27 mouse cellular contexts compared by ENCODE assay signal in genomic region chr15:98837006-98837742, GRCm38 (mm10). TPM values are rescaled to one million over a fixed set of nuclear protein-coding genes. Genes with fewer than 3 reads are reported as not detected.
DNase-seq lines count a peak whose midpoint lies in the region; ATAC-seq and TF ChIP-seq lines count a peak whose summit lies in the region.
"Had no signal": no experiment of that assay in that cellular context is flagged by ENCODE, and none has a peak within 500 bp of the region (broad histone marks: within the 10 kb centered on the region; RNA-seq: fewer than 3 reads in every experiment).

No protein-coding gene starts in this region.

- H3K9ac ChIP-seq in MEL (ENCODE audit: control insufficient read depth, low read depth, low read length, poor library complexity, severe bottlenecking): no peak overlapping the region
- H3K9ac ChIP-seq in liver, embryonic 14.5 days (replicated peaks): peak overlapping the region; percentile 44
- H3K9ac ChIP-seq in intestine, embryonic 16.5 days (ENCODE audit: low read depth, low read length): no peak overlapping the region
- H3K9ac ChIP-seq in hindbrain, postnatal 0 days (replicated peaks; ENCODE audit: low read length): no peak overlapping the region
- H3K9ac ChIP-seq: embryonic facial prominence, embryonic 15.5 days; lung, embryonic 15.5 days; midbrain, embryonic 12.5 days had no signal

- peak overlapping the region; percentile 53 for H3K4me2 ChIP-seq in liver, embryonic 14.5 days (ENCODE audit: low read depth)
- H3K4me2 ChIP-seq in intestine, embryonic 16.5 days (ENCODE audit: low read depth, low read length): no peak overlapping the region
- no peak overlapping the region for H3K4me2 ChIP-seq in hindbrain, postnatal 0 days (ENCODE audit: low read depth, low read length)
- H3K4me2 ChIP-seq: embryonic facial prominence, embryonic 15.5 days; lung, embryonic 15.5 days; midbrain, embryonic 12.5 days had no signal

- H3K27me3 ChIP-seq in G1E (ENCODE audit: insufficient read depth, low read length): peaks cover 3% of the 10 kb centered on the region; the same call in 1 of the 2 replicates
- no peaks in the 10 kb centered on the region for H3K27me3 ChIP-seq in MEL (ENCODE audit: control insufficient read depth in 1 of 2, insufficient read depth in 2 of 2, low read length in 2 of 2)
- no peaks in the 10 kb centered on the region for H3K27me3 ChIP-seq in erythroblast, embryonic 14.5 days (ENCODE audit: control insufficient read depth)
- no peaks in the 10 kb centered on the region for H3K27me3 ChIP-seq in liver, embryonic 14.5 days (ENCODE audit: control insufficient read depth, insufficient read depth, low read length)
- no peaks in the 10 kb centered on the region for H3K27me3 ChIP-seq in intestine, embryonic 16.5 days (replicated peaks; ENCODE audit: control insufficient read depth, insufficient read depth, low read length)
- H3K27me3 ChIP-seq in hindbrain, postnatal 0 days (ENCODE audit: insufficient read depth, low read length): no peaks in the 10 kb centered on the region
- H3K27me3 ChIP-seq: embryonic facial prominence, embryonic 15.5 days; lung, embryonic 15.5 days; midbrain, embryonic 12.5 days had no signal

- H3K4me1 ChIP-seq in G1E (ENCODE audit: insufficient read depth, low read depth, low read length) (peaks cover 66% of the 10 kb centered on the region), MEL (ENCODE audit: control insufficient read depth in 1 of 2, insufficient read depth in 2 of 2, low read length in 2 of 2) (peaks cover 5 to 6% of the 10 kb centered on the region in 2 experiments; a peak in 2 of 4 replicates)
- peaks cover 82% of the 10 kb centered on the region for H3K4me1 ChIP-seq in erythroblast, embryonic 14.5 days (ENCODE audit: control insufficient read depth)
- peaks cover 31 to 36% of the 10 kb centered on the region in 2 experiments for H3K4me1 ChIP-seq in liver, embryonic 14.5 days (replicated peaks; ENCODE audit: control insufficient read depth in 2 of 2, insufficient read depth in 2 of 2, low read length in 1 of 2)
- H3K4me1 ChIP-seq in intestine, embryonic 16.5 days (ENCODE audit: control insufficient read depth, insufficient read depth, low read length): no peaks in the 10 kb centered on the region
- no peaks in the 10 kb centered on the region for H3K4me1 ChIP-seq in hindbrain, postnatal 0 days (ENCODE audit: insufficient read depth, low read length)
- H3K4me1 ChIP-seq: midbrain, embryonic 12.5 days had no signal

- ATAC-seq in G1E (ENCODE audit: extremely low read depth, insufficient number of reproducible peaks, low FRiP score, poor library complexity, severe bottlenecking): peak; percentile 32; the same call in 1 of the 2 replicates
- ATAC-seq in liver, embryonic 14.5 days (ENCODE audit: insufficient read depth): peak; percentile 89
- no peak for ATAC-seq in intestine, embryonic 16.5 days
- ATAC-seq in hindbrain, postnatal 0 days: no peak

- TF ChIP-seq EP300 in MEL (IDR thresholded peaks at IDR 0.05; ENCODE audit: low read depth in 1 of 2, low read length in 2 of 2): no peak
- TF ChIP-seq EP300 in liver, embryonic 14.5 days (IDR thresholded peaks at IDR 0.05; ENCODE audit: low read depth): peak; percentile 83

- no peak for TF ChIP-seq CTCF in G1E (IDR thresholded peaks at IDR 0.05; ENCODE audit: low read depth, low read length)
- no peak for TF ChIP-seq CTCF in MEL (IDR thresholded peaks at IDR 0.05 in 2 of 3, conservative IDR thresholded peaks at IDR 0.05 in 1 of 3; ENCODE audit: control insufficient read depth in 1 of 3, insufficient read depth in 1 of 3, low read depth in 2 of 3, low read length in 3 of 3, poor library complexity in 1 of 3, severe bottlenecking in 1 of 3)
- TF ChIP-seq CTCF in liver, embryonic 14.5 days (IDR thresholded peaks at IDR 0.05; ENCODE audit: low read depth): no peak
- no peak for TF ChIP-seq CTCF in hindbrain, postnatal 0 days (IDR thresholded peaks at IDR 0.05; ENCODE audit: low read depth)

- H3K4me3 ChIP-seq in G1E (ENCODE audit: low read depth, low read length) (no peak overlapping the region; the same call in 1 of the 2 replicates), MEL (ENCODE audit: control insufficient read depth in 1 of 2, insufficient read depth in 1 of 2, low read depth in 2 of 2, low read length in 2 of 2) (no peak overlapping the region)
- H3K4me3 ChIP-seq in erythroblast, embryonic 14.5 days (replicated peaks): peak overlapping the region; percentile 58
- H3K4me3 ChIP-seq in liver, embryonic 14.5 days (ENCODE audit: insufficient read depth in 1 of 2, low read depth in 2 of 2, low read length in 2 of 2): peak overlapping the region; percentile 10 to 20; a peak in 3 of 4 replicates
- H3K4me3 ChIP-seq in intestine, embryonic 16.5 days (ENCODE audit: low read length): no peak overlapping the region
- H3K4me3 ChIP-seq in hindbrain, postnatal 0 days (ENCODE audit: low read length): no peak overlapping the region
- H3K4me3 ChIP-seq: embryonic facial prominence, embryonic 15.5 days; left cerebral cortex, adult 2 months; lung, embryonic 15.5 days; midbrain, embryonic 12.5 days had no signal

- peaks cover 94% of the 10 kb centered on the region for H3K36me3 ChIP-seq in G1E (replicated peaks)
- peaks cover 9 to 13% of the 10 kb centered on the region in 2 experiments for H3K36me3 ChIP-seq in MEL (ENCODE audit: control insufficient read depth in 1 of 2, insufficient read depth in 2 of 2, low read length in 2 of 2)
- H3K36me3 ChIP-seq in erythroblast, embryonic 14.5 days (ENCODE audit: control insufficient read depth): peaks cover 95% of the 10 kb centered on the region
- peaks cover 73% of the 10 kb centered on the region for H3K36me3 ChIP-seq in liver, embryonic 14.5 days (replicated peaks; ENCODE audit: control insufficient read depth, insufficient read depth, low read depth)
- peaks cover 47% of the 10 kb centered on the region for H3K36me3 ChIP-seq in intestine, embryonic 16.5 days (ENCODE audit: control insufficient read depth, insufficient read depth, low read length)
- H3K36me3 ChIP-seq in hindbrain, postnatal 0 days (ENCODE audit: insufficient read depth, low read length): peaks cover 88% of the 10 kb centered on the region

- no peak for TF ChIP-seq RAD21 in MEL (IDR thresholded peaks at IDR 0.05; ENCODE audit: low read depth, low read length)

- DNase-seq in G1E (ENCODE audit: low spot score) (peak; percentile 61), MEL (ENCODE audit: low read depth, low spot score) (no peak)
- DNase-seq in liver, embryonic 14.5 days (ENCODE audit: low read depth in 3 of 3, low spot score in 3 of 3): peak; percentile 73 to 79 (median 74)
- no peak for DNase-seq in hindbrain, postnatal 0 days (ENCODE audit: low spot score)
- no peak for DNase-seq in cerebellum, postnatal 10 days
- DNase-seq in ovary, postnatal 10 days (ENCODE audit: low spot score): no peak
- DNase-seq: adrenal gland, postnatal 14 days; cerebellum, adult 18-20 months; gastrocnemius, postnatal 36 days; kidney, adult 18-20 months; kidney, postnatal 10 days; lung, postnatal 36 days; thymus, postnatal 14 days had no signal

- H3K9me3 ChIP-seq in G1E (replicated peaks) (no peaks in the 10 kb centered on the region), MEL (replicated peaks; ENCODE audit: insufficient read depth, low read length) (no peaks in the 10 kb centered on the region)
- H3K9me3 ChIP-seq in erythroblast, embryonic 14.5 days (ENCODE audit: control insufficient read depth, low read length): peaks cover 5% of the 10 kb centered on the region
- H3K9me3 ChIP-seq in liver, embryonic 14.5 days (ENCODE audit: control insufficient read depth, low read length): no peaks in the 10 kb centered on the region
- H3K9me3 ChIP-seq in intestine, embryonic 16.5 days (ENCODE audit: control insufficient read depth, low read length): no peaks in the 10 kb centered on the region
- H3K9me3 ChIP-seq in hindbrain, postnatal 0 days (ENCODE audit: low read length): no peaks in the 10 kb centered on the region
- H3K9me3 ChIP-seq: embryonic facial prominence, embryonic 15.5 days; lung, embryonic 15.5 days; midbrain, embryonic 12.5 days had no signal

- TF ChIP-seq POLR2A in MEL (IDR thresholded peaks at IDR 0.05; ENCODE audit: control insufficient read depth in 1 of 2, insufficient read depth in 1 of 2, low read depth in 1 of 2, low read length in 2 of 2, poor library complexity in 1 of 2): no peak

- 61% methylated on average over 21 of the region's 21 CpGs for WGBS in liver, embryonic 14.5 days (ENCODE audit: insufficient replicate concordance)
- 94% methylated on average over 21 of the region's 21 CpGs for WGBS in intestine, embryonic 16.5 days
- 91% methylated on average over 21 of the region's 21 CpGs for WGBS in hindbrain, postnatal 0 days

- H3K27ac ChIP-seq in MEL (ENCODE audit: control insufficient read depth, low read depth, low read length): no peak overlapping the region
- H3K27ac ChIP-seq in liver, embryonic 14.5 days: peak overlapping the region; percentile 92
- H3K27ac ChIP-seq in intestine, embryonic 16.5 days (ENCODE audit: low read length): no peak overlapping the region
- H3K27ac ChIP-seq in hindbrain, postnatal 0 days: no peak overlapping the region
- H3K27ac ChIP-seq: embryonic facial prominence, embryonic 15.5 days; left cerebral cortex, adult 2 months; lung, embryonic 15.5 days; midbrain, embryonic 12.5 days had no signal

- H3K79me2 ChIP-seq in MEL (ENCODE audit: control insufficient read depth, insufficient read depth, low read length, poor library complexity): peaks cover under 1% of the 10 kb centered on the region; the same call in 1 of the 2 replicates

RNA-seq across cellular contexts. Expression of gene Prkag1, which starts 5.9 kb away (rescaled TPM):
- total RNA-seq in G1E (2014; fragmentation: Nextera tagmentation) (62.8 and 72.4 TPM in 2 replicates), G1E (2017) (114 and 150 TPM in 2 replicates), MEL (2012; rRNA removed) (122 and 126 TPM in 2 replicates)
- polyA plus RNA-seq in G1E (2012) (106 and 142 TPM in 2 replicates), MEL (2012; ENCODE audit: insufficient read depth in 1 of 2, insufficient read length in 2 of 2, low read depth in 1 of 2, low replicate concordance in 2 of 2, missing spikeins in 1 of 2) (100 to 1,000 TPM; 141 to 348 TPM)
- 54.6 and 55.9 TPM in 2 replicates for polyA plus RNA-seq in erythroblast, embryonic 14.5 days (2012)
- 77.4 and 83.3 TPM in 2 replicates for polyA plus RNA-seq in liver, embryonic 14.5 days (2012; rRNA removed)
- polyA plus RNA-seq in liver, embryonic 14.5 days (2014; fragmentation: Nextera tagmentation; extraction: Ambion mirVana): 78.3 and 85.3 TPM in 2 replicates
- 92.2 and 94.6 TPM in 2 replicates for polyA plus RNA-seq in intestine, embryonic 16.5 days (2015; fragmentation: Nextera tagmentation; extraction: Ambion mirVana)
- total RNA-seq in hindbrain, postnatal 0 days (2014; rRNA removed): 62.4 and 99.4 TPM in 2 replicates
- polyA plus RNA-seq in hindbrain, postnatal 0 days (2015; fragmentation: Nextera tagmentation; extraction: Ambion mirVana): 61.1 and 62.3 TPM in 2 replicates

RNA-seq across cellular contexts. Expression of gene Ddn, which starts 27.9 kb away (rescaled TPM):
- total RNA-seq in G1E (2014; fragmentation: Nextera tagmentation): not detected in 2 replicates
- 0.17 and 0.22 TPM in 2 replicates for total RNA-seq in G1E (2017)
- polyA plus RNA-seq in G1E (2012): 0.07 and 0.08 TPM in 2 replicates
- 2.8 and 4.0 TPM in 2 replicates for total RNA-seq in MEL (2012; rRNA removed)
- polyA plus RNA-seq in MEL (2012; ENCODE audit: insufficient read depth in 1 of 2, insufficient read length in 2 of 2, low read depth in 1 of 2, low replicate concordance in 2 of 2, missing spikeins in 1 of 2): 1 to 10 TPM in 1 of 2 experiments, not detected in 1; 4.2 TPM
- polyA plus RNA-seq in erythroblast, embryonic 14.5 days (2012): 0.01 and 0.02 TPM in 2 replicates
- polyA plus RNA-seq in liver, embryonic 14.5 days (2012; rRNA removed): 0.03 and 0.04 TPM in 2 replicates
- not detected in 2 replicates for polyA plus RNA-seq in liver, embryonic 14.5 days (2014; fragmentation: Nextera tagmentation; extraction: Ambion mirVana)
- polyA plus RNA-seq in intestine, embryonic 16.5 days (2015; fragmentation: Nextera tagmentation; extraction: Ambion mirVana): not detected in 2 replicates
- total RNA-seq in hindbrain, postnatal 0 days (2014; rRNA removed): 2.7 and 6.5 TPM in 2 replicates
- 0.45 and 0.64 TPM in 2 replicates for polyA plus RNA-seq in hindbrain, postnatal 0 days (2015; fragmentation: Nextera tagmentation; extraction: Ambion mirVana)
- total RNA-seq: adrenal gland, postnatal 14 days had no signal
- polyA plus RNA-seq: forebrain, embryonic 11.5 days; small intestine, adult 2 months had no signal

RNA-seq across cellular contexts. Expression of gene Kmt2d, which starts 33.8 kb away (rescaled TPM):
- total RNA-seq in G1E (2014; fragmentation: Nextera tagmentation) (141 and 150 TPM in 2 replicates), G1E (2017) (22.1 and 27.0 TPM in 2 replicates), MEL (2012; rRNA removed) (12.5 and 15.4 TPM in 2 replicates)
- polyA plus RNA-seq in G1E (2012) (42.8 and 57.8 TPM in 2 replicates), MEL (2012; ENCODE audit: insufficient read depth in 1 of 2, insufficient read length in 2 of 2, low read depth in 1 of 2, low replicate concordance in 2 of 2, missing spikeins in 1 of 2) (10 to 100 TPM; 42.0 to 47.7 TPM)
- 1.5 and 2.6 TPM in 2 replicates for polyA plus RNA-seq in erythroblast, embryonic 14.5 days (2012)
- polyA plus RNA-seq in liver, embryonic 14.5 days (2012; rRNA removed): 4.3 and 5.7 TPM in 2 replicates
- 3.9 and 4.3 TPM in 2 replicates for polyA plus RNA-seq in liver, embryonic 14.5 days (2014; fragmentation: Nextera tagmentation; extraction: Ambion mirVana)
- polyA plus RNA-seq in intestine, embryonic 16.5 days (2015; fragmentation: Nextera tagmentation; extraction: Ambion mirVana): 7.7 and 7.9 TPM in 2 replicates
- total RNA-seq in hindbrain, postnatal 0 days (2014; rRNA removed): 27.7 and 37.8 TPM in 2 replicates
- polyA plus RNA-seq in hindbrain, postnatal 0 days (2015; fragmentation: Nextera tagmentation; extraction: Ambion mirVana): 7.4 and 7.6 TPM in 2 replicates

RNA-seq across cellular contexts. Expression of gene Wnt1, which starts 47.5 kb away (rescaled TPM):
- total RNA-seq in G1E (2014; fragmentation: Nextera tagmentation): not detected in 2 replicates
- total RNA-seq in G1E (2017): not detected in 2 replicates
- polyA plus RNA-seq in G1E (2012): not detected in 2 replicates
- not detected in 2 replicates for total RNA-seq in MEL (2012; rRNA removed)
- not detected for polyA plus RNA-seq in MEL (2012; ENCODE audit: insufficient read depth in 1 of 2, insufficient read length in 2 of 2, low read depth in 1 of 2, low replicate concordance in 2 of 2, missing spikeins in 1 of 2)
- polyA plus RNA-seq in erythroblast, embryonic 14.5 days (2012): not detected in 2 replicates
- not detected in 2 replicates for polyA plus RNA-seq in liver, embryonic 14.5 days (2012; rRNA removed)
- not detected in 2 replicates for polyA plus RNA-seq in liver, embryonic 14.5 days (2014; fragmentation: Nextera tagmentation; extraction: Ambion mirVana)
- polyA plus RNA-seq in intestine, embryonic 16.5 days (2015; fragmentation: Nextera tagmentation; extraction: Ambion mirVana): not detected in 2 replicates
- total RNA-seq in hindbrain, postnatal 0 days (2014; rRNA removed): 0.05 TPM in 1 of 2 replicates, not detected in the other
- 0.52 and 0.59 TPM in 2 replicates for polyA plus RNA-seq in hindbrain, postnatal 0 days (2015; fragmentation: Nextera tagmentation; extraction: Ambion mirVana)
- total RNA-seq: adrenal gland, postnatal 14 days; common myeloid progenitor, adult 5-6 weeks; gastrocnemius, postnatal 36 days; layer of hippocampus, postnatal 10 days; left cerebral cortex, postnatal 36 days; neutrophil, adult 5-6 weeks had no signal
- polyA plus RNA-seq: embryonic facial prominence, embryonic 15.5 days; heart, postnatal 0 days; limb, embryonic 14.5 days; lung, embryonic 15.5 days; small intestine, adult 2 months had no signal

RNA-seq across cellular contexts. Expression of gene Rhebl1, which starts 57.2 kb away (rescaled TPM):
- 5.2 and 8.4 TPM in 2 replicates for total RNA-seq in G1E (2014; fragmentation: Nextera tagmentation)
- 7.8 and 8.0 TPM in 2 replicates for total RNA-seq in G1E (2017)
- polyA plus RNA-seq in G1E (2012): 2.7 and 2.9 TPM in 2 replicates
- 9.4 and 10.1 TPM in 2 replicates for total RNA-seq in MEL (2012; rRNA removed)
- polyA plus RNA-seq in MEL (2012; ENCODE audit: insufficient read depth in 1 of 2, insufficient read length in 2 of 2, low read depth in 1 of 2, low replicate concordance in 2 of 2, missing spikeins in 1 of 2): 10 to 100 TPM in 1 of 2 experiments, not detected in 1; 16.6 TPM
- 0.24 and 0.38 TPM in 2 replicates for polyA plus RNA-seq in erythroblast, embryonic 14.5 days (2012)
- polyA plus RNA-seq in liver, embryonic 14.5 days (2012; rRNA removed): 2.3 and 2.5 TPM in 2 replicates
- polyA plus RNA-seq in liver, embryonic 14.5 days (2014; fragmentation: Nextera tagmentation; extraction: Ambion mirVana): 2.9 and 3.2 TPM in 2 replicates
- 11.3 and 12.3 TPM in 2 replicates for polyA plus RNA-seq in intestine, embryonic 16.5 days (2015; fragmentation: Nextera tagmentation; extraction: Ambion mirVana)
- 5.8 and 10.2 TPM in 2 replicates for total RNA-seq in hindbrain, postnatal 0 days (2014; rRNA removed)
- 25.7 and 26.7 TPM in 2 replicates for polyA plus RNA-seq in hindbrain, postnatal 0 days (2015; fragmentation: Nextera tagmentation; extraction: Ambion mirVana)

Comparison
In these comparisons a context has a peak if more than half of its experiments do, and no peak if none do; other contexts are left out.
1. ATAC-seq: peak in G1E (single experiment) and liver, embryonic 14.5 days (single experiment); none in intestine, embryonic 16.5 days (single experiment) and hindbrain, postnatal 0 days (single experiment).
2. DNase-seq: peak in G1E (single experiment) and liver, embryonic 14.5 days (3 of 3); none in MEL (single experiment), hindbrain, postnatal 0 days (single experiment), cerebellum, postnatal 10 days (0 of 2) and ovary, postnatal 10 days (single experiment).
3. H3K4me3 ChIP-seq: peak in erythroblast, embryonic 14.5 days (single experiment) and liver, embryonic 14.5 days (2 of 2); none in G1E (single experiment), MEL (0 of 2), intestine, embryonic 16.5 days (single experiment) and hindbrain, postnatal 0 days (single experiment).